Mouse (Mus musculus) frontal cortex, adult 2 months (tissue): Measurements from ENCODE around the gene Tmem39b. TPM values are rescaled to one million over a fixed set of nuclear protein-coding genes. Genes with fewer than 3 reads are reported as not detected.

Experiments used
- polyA plus RNA-seq: library from polyadenylated mRNA; depleted of rRNA; stranded (reverse); fragments of >200 nt; gene quantifications from 2 replicates; pipeline ENCODE4 v1.2.3, GENCODE M21; 2012; rRNA removed

The Tmem39b gene
- polyA plus RNA-seq, 1 experiment, result 19.9 TPM

Other genes starting within 250 kb of the Tmem39b start
- 36.5 and 37.9 TPM in 2 replicates for gene Bsdc1, start 235.3 kb downstream of the Tmem39b start, polyA plus RNA-seq
- 0.11 and 0.26 TPM in 2 replicates for gene Tssk3, start 205.8 kb downstream of the Tmem39b start, polyA plus RNA-seq
- gene Fam229a, start 205.6 kb downstream of the Tmem39b start, polyA plus RNA-seq, result 1.2 and 1.6 TPM in 2 replicates
- gene Marcksl1, start 183.3 kb downstream of the Tmem39b start, polyA plus RNA-seq, result 233 TPM in 2 replicates
- 61.8 and 70.6 TPM in 2 replicates for gene Hdac1, start 154.1 kb downstream of the Tmem39b start, polyA plus RNA-seq
- 3.4 and 3.9 TPM in 2 replicates for gene Lck, start 123.2 kb downstream of the Tmem39b start, polyA plus RNA-seq
- 0.84 and 1.4 TPM in 2 replicates for gene Fam167b, start 118.3 kb downstream of the Tmem39b start, polyA plus RNA-seq
- gene Eif3i, start 96.2 kb downstream of the Tmem39b start, polyA plus RNA-seq, result 215 and 219 TPM in 2 replicates
- 139 and 143 TPM in 2 replicates for gene Tmem234, start 96.2 kb downstream of the Tmem39b start, polyA plus RNA-seq
- 11.6 and 13.7 TPM in 2 replicates for gene Dcdc2b, start 82.6 kb downstream of the Tmem39b start, polyA plus RNA-seq
- 32.0 and 34.9 TPM in 2 replicates for gene Iqcc, start 77.7 kb downstream of the Tmem39b start, polyA plus RNA-seq
- gene Ccdc28b, start 72.9 kb downstream of the Tmem39b start, polyA plus RNA-seq, result 105 and 107 TPM in 2 replicates
- gene Txlna, start 55.8 kb downstream of the Tmem39b start, polyA plus RNA-seq, result 31.9 and 36.2 TPM in 2 replicates
- 43.6 and 49.5 TPM in 2 replicates for gene Kpna6, start 24.1 kb downstream of the Tmem39b start, polyA plus RNA-seq
- 52.0 and 53.0 TPM in 2 replicates for gene Khdrbs1, start 45.5 kb upstream of the Tmem39b start, polyA plus RNA-seq
- 77.1 and 82.1 TPM in 2 replicates for gene Ptp4a2, start 114.4 kb upstream of the Tmem39b start, polyA plus RNA-seq
- 0.40 TPM in 2 replicates for gene Spocd1, start 232.4 kb upstream of the Tmem39b start, polyA plus RNA-seq